Mouse (Mus musculus) ES-E14 (cell line): ENCODE results near the gene Tat. TPM values are rescaled to one million over a fixed set of nuclear protein-coding genes. Genes with fewer than 3 reads are reported as not detected.

Source experiments
- DNase-seq: peaks from one replicate; pipeline ENCODE4 v3.0.0-alpha.2; 2013; ENCODE audit warnings: low read depth, low spot score
- H3K27ac ChIP-seq: 2 replicates; pipeline ENCODE4 v1.5.1; 2012; ENCODE audit warnings: low read depth, mild to moderate bottlenecking, low read length, moderate library complexity, mixed read lengths; ENCODE audit not compliant: poor library complexity, insufficient read depth, severe bottlenecking
- H3K36me3 ChIP-seq: 2 replicates; pipeline ENCODE4 v1.6.1; 2012; ENCODE audit warnings: mild to moderate bottlenecking, low read length, moderate library complexity, mixed read lengths; ENCODE audit not compliant: control insufficient read depth, poor library complexity, insufficient read depth, severe bottlenecking
- H3K4me1 ChIP-seq, 2 experiments: fragments of 150-350 bp in 1 of 2; sonication (generic) in 1 of 2; 2 replicates each; pipeline ENCODE4 v1.6.1; 2012; ENCODE audit warnings: low read length in 2 of 2, mild to moderate bottlenecking in 1 of 2, mixed read lengths in 1 of 2; ENCODE audit not compliant: control insufficient read depth in 2 of 2, insufficient read depth in 2 of 2, poor library complexity in 1 of 2
- H3K4me3 ChIP-seq, 2 experiments: fragments of 150-350 bp in 1 of 2; sonication (generic) in 1 of 2; 2 replicates each; pipeline ENCODE4 v1.5.1; 2012; ENCODE audit warnings: low read length in 2 of 2, low read depth in 1 of 2, mild to moderate bottlenecking in 1 of 2, mixed read lengths in 1 of 2; ENCODE audit not compliant: insufficient read depth in 1 of 2, poor library complexity in 1 of 2, severe bottlenecking in 1 of 2
- H3K9ac ChIP-seq: 2 replicates; pipeline ENCODE4 v1.6.1; 2012; ENCODE audit warnings: low read depth, mild to moderate bottlenecking, low read length, mixed read lengths; ENCODE audit not compliant: poor library complexity, insufficient read depth, severe bottlenecking
- H3K9me3 ChIP-seq: fragments of 150-350 bp; sonication (generic); 2 replicates; pipeline ENCODE4 v1.6.1; 2012; ENCODE audit warnings: low read depth, mild to moderate bottlenecking, low read length; ENCODE audit not compliant: control insufficient read depth, insufficient read depth
- CHD2 ChIP-seq: IDR thresholded peaks from 2 replicates; pipeline ENCODE4 v1.6.1; 2014; ENCODE audit warnings: mild to moderate bottlenecking, low read depth, low read length, inconsistent platforms
- HCFC1 ChIP-seq: IDR thresholded peaks from 2 replicates; pipeline ENCODE4 v1.6.1; 2012; ENCODE audit warnings: low read length, inconsistent platforms, borderline replicate concordance; ENCODE audit not compliant: insufficient read depth
- MAFK ChIP-seq: IDR thresholded peaks from 2 replicates; pipeline ENCODE4 v1.6.1; 2014; ENCODE audit warnings: mild to moderate bottlenecking, low read depth, low read length, inconsistent platforms; ENCODE audit not compliant: insufficient read depth
- ZC3H11A ChIP-seq: IDR thresholded peaks from 2 replicates; pipeline ENCODE4 v1.6.1; 2012; ENCODE audit warnings: low read depth, mild to moderate bottlenecking, inconsistent platforms, low read length, borderline replicate concordance
- ZNF384 ChIP-seq: IDR thresholded peaks from 2 replicates; pipeline ENCODE4 v1.6.1; 2012; ENCODE audit warnings: low read depth, low read length, inconsistent platforms
- in situ Hi-C, 2 experiments: fragments of 600-800 bp; cut with MboI; formaldehyde crosslinking; loops; one replicate each; pipeline ENCODE4 v1.15.1; 2025; ENCODE audit warnings: low sequenced_read_pairs in 2 of 2, inconsistent platforms in 1 of 2; ENCODE audit not compliant: unreplicated experiment in 2 of 2
- total RNA-seq: library from RNA; depleted of rRNA; stranded (reverse); fragments of 300-350 nt; gene quantifications from 2 replicates; pipeline ENCODE4 v1.2.3, GENCODE M21; 2012

Gene Tat
- total RNA-seq, 1 experiment: not detected

GRCm38 (mm10) chr8:109972901-109973300 is 17.3 kb upstream of the Tat start:
- Histone ChIP-seq H3K4me1 (peaks cover 0 to 3% of the 10 kb centered on the region in 2 experiments; a peak in 1 of 4 replicates), H3K27ac (no peak overlapping the region), H3K4me3 (no peak overlapping the region), H3K36me3 (no peaks in the 10 kb centered on the region), H3K9me3 (no peaks in the 10 kb centered on the region), H3K9ac (no peak overlapping the region)
- TF ChIP-seq CHD2 (no peak), ZC3H11A (no peak), HCFC1 (no peak), MAFK (no peak), ZNF384 (no peak)
- in situ Hi-C loops: no loop called here
- no peak for DNase-seq

- Histone ChIP-seq H3K9me3 (no peaks in the 10 kb centered on the region), H3K4me1 (no peaks in the 10 kb centered on the region), H3K36me3 (no peaks in the 10 kb centered on the region), H3K27ac (no peak overlapping the region), H3K4me3 (no peak overlapping the region), H3K9ac (no peak overlapping the region)
- in situ Hi-C loops: no loop called here
- TF ChIP-seq ZNF384 (no peak), HCFC1 (no peak), ZC3H11A (no peak), CHD2 (no peak), MAFK (no peak)
- DNase-seq: no peak
These were observed 10.9 kb upstream of the Tat start for GRCm38 (mm10) chr8:109979339-109979738.

- in situ Hi-C loops: no loop called here
- no peak for TF ChIP-seq HCFC1
- TF ChIP-seq MAFK: no peak
- no peak for TF ChIP-seq ZC3H11A
- TF ChIP-seq ZNF384: no peak
- TF ChIP-seq CHD2: no peak
- H3K36me3 ChIP-seq: no peaks in the 10 kb centered on the region
These were observed 7.7 kb upstream of the Tat start for GRCm38 (mm10) chr8:109982386-109983105.

GRCm38 (mm10) chr8:109983944-109984343 is 6.3 kb upstream of the Tat start:
- Histone ChIP-seq H3K4me1 (no peaks in the 10 kb centered on the region), H3K9ac (no peak overlapping the region), H3K4me3 (no peak overlapping the region), H3K36me3 (no peaks in the 10 kb centered on the region), H3K27ac (no peak overlapping the region), H3K9me3 (no peaks in the 10 kb centered on the region)
- in situ Hi-C loops: no loop called here
- TF ChIP-seq MAFK (no peak), ZC3H11A (no peak), CHD2 (no peak), ZNF384 (no peak), HCFC1 (no peak)
- no peak for DNase-seq

More at GRCm38 (mm10) chr8:109982386-109983105, 7.7 kb upstream of the Tat start:
- no peak for DNase-seq
- H3K4me1 ChIP-seq: no peaks in the 10 kb centered on the region
- no peak overlapping the region for H3K4me3 ChIP-seq
- H3K9me3 ChIP-seq: no peaks in the 10 kb centered on the region
- no peak overlapping the region for H3K27ac ChIP-seq
- H3K9ac ChIP-seq: no peak overlapping the region

- in situ Hi-C loops: no loop called here
- Histone ChIP-seq H3K9me3 (no peaks in the 10 kb centered on the region), H3K4me3 (no peak overlapping the region), H3K36me3 (no peaks in the 10 kb centered on the region), H3K27ac (no peak overlapping the region), H3K9ac (no peak overlapping the region), H3K4me1 (no peaks in the 10 kb centered on the region)
- no peak for TF ChIP-seq HCFC1
- TF ChIP-seq CHD2: no peak
- TF ChIP-seq MAFK: no peak
- no peak for TF ChIP-seq ZNF384
- TF ChIP-seq ZC3H11A: no peak
- no peak for DNase-seq
These were observed 3.9 kb upstream of the Tat start for GRCm38 (mm10) chr8:109986384-109986783.
